Mouse (Mus musculus) bone marrow, adult 2 months (tissue): Measurements from ENCODE around the gene H2-Oa.

Experiments used
- CTCF ChIP-seq: fragments of 200-500 bp; IDR thresholded peaks from 2 replicates; pipeline ENCODE4 v1.5.1; 2011; ENCODE audit warnings: low read length, control low read depth; ENCODE audit not compliant: control insufficient read depth, insufficient read depth
- POLR2A ChIP-seq: fragments of 200-500 bp; IDR thresholded peaks from 2 replicates; pipeline ENCODE4 v1.6.1; 2011; ENCODE audit warnings: low read depth, mild to moderate bottlenecking, control low read depth, low read length, borderline replicate concordance; ENCODE audit not compliant: control insufficient read depth

DNA sequence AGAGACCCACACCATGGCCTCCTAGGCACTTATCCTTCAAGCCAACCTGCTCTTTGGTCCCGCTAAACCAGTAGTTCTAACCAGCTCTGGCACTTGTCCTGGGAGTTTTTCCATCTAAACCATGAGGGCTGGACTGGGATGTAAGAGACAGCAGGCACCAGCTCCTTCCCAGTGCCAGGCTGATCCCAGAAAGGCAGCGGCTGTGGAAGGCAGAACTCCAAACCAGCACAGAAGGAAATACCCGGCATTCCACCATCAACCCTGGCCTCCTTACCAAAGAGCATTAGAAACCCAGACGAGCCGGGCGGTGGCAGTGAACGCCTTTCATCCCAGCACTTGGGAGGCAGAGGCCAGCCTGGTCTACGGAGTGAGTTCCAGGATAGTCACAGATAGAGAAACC is 18.2 kb downstream of the H2-Oa start:
- TF ChIP-seq CTCF (no peak), POLR2A (no peak)
